ENCODE assay signal across 8 mouse cellular contexts in the genomic region with DNA sequence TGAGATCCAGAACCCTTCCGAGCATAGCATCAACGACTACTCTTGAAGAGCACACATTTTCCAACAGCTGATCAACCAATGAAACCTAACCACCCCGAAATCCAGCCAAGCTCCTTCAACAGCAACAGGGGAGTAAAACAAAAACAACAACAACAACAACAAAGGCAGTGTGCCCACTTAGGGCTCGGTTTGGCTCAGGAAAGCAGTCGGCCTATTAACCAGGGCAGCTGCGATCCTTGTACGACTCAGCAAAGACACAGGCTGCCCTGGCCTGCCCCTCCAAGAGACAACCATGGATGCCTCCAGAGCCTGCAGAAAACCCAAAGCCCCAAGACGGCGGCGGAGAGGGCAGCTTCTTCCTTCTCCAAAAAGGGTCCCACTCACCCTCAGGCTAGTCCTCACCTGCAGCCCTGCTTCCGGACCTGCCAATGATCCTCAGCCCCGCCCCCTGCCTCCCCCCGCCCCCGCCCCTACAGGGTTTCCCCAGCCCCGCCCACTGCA. TPM values are rescaled to one million over a fixed set of nuclear protein-coding genes. Genes with fewer than 3 reads are reported as not detected.
A peak's percentile ranks its signal among the peaks of the same experiment; 100 is the strongest.
DNase-seq lines count a peak whose midpoint lies in the region; ATAC-seq and TF ChIP-seq lines count a peak whose summit lies in the region.

No protein-coding gene starts in this region.

- WGBS in heart, embryonic 12.5 days = 15% methylated on average over 15 of the region's 15 CpGs
- WGBS in forebrain, postnatal 0 days = 3% methylated on average over 14 of the region's 15 CpGs
- WGBS in liver, embryonic 14.5 days (ENCODE audit: insufficient replicate concordance) = 13% methylated on average over 14 of the region's 15 CpGs

- peak overlapping the region; percentile 88 for H3K4me3 ChIP-seq in heart, embryonic 12.5 days
- H3K4me3 ChIP-seq in ES-E14 (ENCODE audit: insufficient read depth in 1 of 2, low read depth in 1 of 2, low read length in 2 of 2, poor library complexity in 1 of 2, severe bottlenecking in 1 of 2) = peak overlapping the region; percentile 78 to 95
- H3K4me3 ChIP-seq in forebrain, postnatal 0 days (ENCODE audit: low read depth, low read length) = peak overlapping the region; percentile 79
- peak overlapping the region; percentile 62 to 70 for H3K4me3 ChIP-seq in liver, embryonic 14.5 days (ENCODE audit: insufficient read depth in 1 of 2, low read depth in 2 of 2, low read length in 2 of 2)

- H3K9ac ChIP-seq in heart, embryonic 12.5 days = peak overlapping the region; percentile 89
- H3K9ac ChIP-seq in ES-E14 (ENCODE audit: insufficient read depth, low read depth, low read length, poor library complexity, severe bottlenecking) = peak overlapping the region; percentile 75
- peak overlapping the region; percentile 90 for H3K9ac ChIP-seq in forebrain, postnatal 0 days
- no peak overlapping the region for H3K9ac ChIP-seq in liver, embryonic 14.5 days (replicated peaks)

- H3K9me3 ChIP-seq in heart, embryonic 12.5 days (replicated peaks) = no peaks in the 10 kb centered on the region
- H3K9me3 ChIP-seq in ES-E14 (ENCODE audit: control insufficient read depth, insufficient read depth, low read depth, low read length) = no peaks in the 10 kb centered on the region
- no peaks in the 10 kb centered on the region for H3K9me3 ChIP-seq in forebrain, postnatal 0 days (ENCODE audit: low read length)
- no peaks in the 10 kb centered on the region for H3K9me3 ChIP-seq in liver, embryonic 14.5 days (ENCODE audit: control insufficient read depth, low read length)

- H3K4me2 ChIP-seq in heart, embryonic 12.5 days = peak overlapping the region; percentile 97
- H3K4me2 ChIP-seq in forebrain, postnatal 0 days (ENCODE audit: low read depth) = peak overlapping the region; percentile 69
- H3K4me2 ChIP-seq in liver, embryonic 14.5 days (ENCODE audit: low read depth) = peak overlapping the region; percentile 75

- TF ChIP-seq EP300 in liver, embryonic 14.5 days (IDR thresholded peaks at IDR 0.05; ENCODE audit: low read depth) = no peak

- peaks cover 12% of the 10 kb centered on the region for H3K4me1 ChIP-seq in heart, embryonic 12.5 days (replicated peaks)
- peaks cover 0 to 7% of the 10 kb centered on the region in 2 experiments; a peak in 1 of 4 replicates for H3K4me1 ChIP-seq in ES-E14 (ENCODE audit: control insufficient read depth in 2 of 2, insufficient read depth in 2 of 2, low read length in 2 of 2, poor library complexity in 1 of 2)
- peaks cover 22% of the 10 kb centered on the region; the same call in 1 of the 2 replicates for H3K4me1 ChIP-seq in forebrain, postnatal 0 days (ENCODE audit: insufficient read depth)
- H3K4me1 ChIP-seq in liver, embryonic 14.5 days (replicated peaks; ENCODE audit: control insufficient read depth in 2 of 2, insufficient read depth in 2 of 2, low read length in 1 of 2) = peaks cover 0 to 7% of the 10 kb centered on the region in 2 experiments; a peak in 1 of 4 replicates

- no peaks in the 10 kb centered on the region for H3K36me3 ChIP-seq in heart, embryonic 12.5 days
- peaks cover 2% of the 10 kb centered on the region; the same call in 1 of the 2 replicates for H3K36me3 ChIP-seq in ES-E14 (ENCODE audit: control insufficient read depth, insufficient read depth, low read length, poor library complexity, severe bottlenecking)
- H3K36me3 ChIP-seq in forebrain, postnatal 0 days (ENCODE audit: insufficient read depth) = peaks cover 11% of the 10 kb centered on the region; the same call in 1 of the 2 replicates
- H3K36me3 ChIP-seq in liver, embryonic 14.5 days (replicated peaks; ENCODE audit: control insufficient read depth, insufficient read depth, low read depth) = no peaks in the 10 kb centered on the region

- in situ Hi-C loops in ES-E14 (cut with MboI; ENCODE audit: low sequenced_read_pairs in 2 of 2, unreplicated experiment in 2 of 2) = no loop called here

- no peak for DNase-seq in heart, postnatal 4 days
- DNase-seq in ES-E14 (ENCODE audit: low read depth, low spot score) = no peak
- DNase-seq in forebrain, postnatal 0 days = peak; percentile 39
- no peak for DNase-seq in liver, embryonic 14.5 days (ENCODE audit: low read depth in 3 of 3, low spot score in 3 of 3)
- no peak for DNase-seq in Muller cell, postnatal 12 days (ENCODE audit: inconsistent ontology term)
- no peak for DNase-seq in embryo, embryonic 10.5 days (ENCODE audit: low spot score)
- no peak for DNase-seq in kidney, adult 18-20 months

- ATAC-seq in heart, embryonic 12.5 days (ENCODE audit: insufficient number of reproducible peaks, low FRiP score) = no peak
- peak; percentile 10 for ATAC-seq in forebrain, postnatal 0 days
- no peak for ATAC-seq in liver, embryonic 14.5 days (ENCODE audit: insufficient read depth)

- H3K27me3 ChIP-seq in heart, embryonic 12.5 days (replicated peaks) = no peaks in the 10 kb centered on the region
- no peaks in the 10 kb centered on the region for H3K27me3 ChIP-seq in forebrain, postnatal 0 days (ENCODE audit: insufficient read depth, low read length)
- no peaks in the 10 kb centered on the region for H3K27me3 ChIP-seq in liver, embryonic 14.5 days (ENCODE audit: control insufficient read depth, insufficient read depth, low read length)

- no peak overlapping the region for H3K27ac ChIP-seq in heart, embryonic 12.5 days (ENCODE audit: poor library complexity, severe bottlenecking)
- no peak overlapping the region for H3K27ac ChIP-seq in ES-E14 (ENCODE audit: insufficient read depth, low read depth, low read length, poor library complexity, severe bottlenecking)
- H3K27ac ChIP-seq in forebrain, postnatal 0 days (ENCODE audit: low read depth, low read length) = peak overlapping the region; percentile 99
- no peak overlapping the region for H3K27ac ChIP-seq in liver, embryonic 14.5 days

- TF ChIP-seq CTCF in forebrain, postnatal 0 days (IDR thresholded peaks at IDR 0.05; ENCODE audit: low read depth) = no peak
- TF ChIP-seq CTCF in liver, embryonic 14.5 days (IDR thresholded peaks at IDR 0.05; ENCODE audit: low read depth) = no peak

TF ChIP-seq in ES-E14, 5 proteins besides CTCF, POLR2A, EP300 and RAD21:
- TF ChIP-seq CHD2 (IDR thresholded peaks at IDR 0.05; ENCODE audit: low read depth, low read length) (no peak), ZNF384 (IDR thresholded peaks at IDR 0.05; ENCODE audit: low read depth, low read length) (no peak), HCFC1 (IDR thresholded peaks at IDR 0.05; ENCODE audit: borderline replicate concordance, insufficient read depth, low read length) (no peak), MAFK (IDR thresholded peaks at IDR 0.05; ENCODE audit: insufficient read depth, low read depth, low read length) (no peak), ZC3H11A (IDR thresholded peaks at IDR 0.05; ENCODE audit: borderline replicate concordance, low read depth, low read length) (no peak)

RNA-seq across cellular contexts. Expression of a gene that starts 1.0 kb away (rescaled TPM):
- 5.4 and 6.3 TPM in 2 replicates for polyA plus RNA-seq in heart, embryonic 12.5 days (2016; fragmentation: Nextera tagmentation; extraction: Ambion mirVana)
- total RNA-seq in heart, postnatal 4 days (2021) = 1 to 10 TPM; 8.7 to 8.8 TPM
- 5.4 and 9.2 TPM in 2 replicates for total RNA-seq in ES-E14 (2012; rRNA removed)
- total RNA-seq in forebrain, postnatal 0 days (2014; rRNA removed) = 55.0 and 66.9 TPM in 2 replicates
- polyA plus RNA-seq in forebrain, postnatal 0 days (2015; fragmentation: Nextera tagmentation; extraction: Ambion mirVana) = 16.6 and 24.6 TPM in 2 replicates
- polyA plus RNA-seq in liver, embryonic 14.5 days (2012; rRNA removed) = 0.71 and 0.86 TPM in 2 replicates
- 0.58 and 0.67 TPM in 2 replicates for polyA plus RNA-seq in liver, embryonic 14.5 days (2014; fragmentation: Nextera tagmentation; extraction: Ambion mirVana)
